Mouse (Mus musculus) bone marrow, adult 2 months (tissue): ENCODE results near the gene Cpsf4l. TPM values are rescaled to one million over a fixed set of nuclear protein-coding genes. Genes with fewer than 3 reads are reported as not detected.
A peak's percentile ranks its signal among the peaks of the same experiment; 100 is the strongest.

ENCODE experiments used
- H3K27ac ChIP-seq: fragments of 200-500 bp; 2 replicates; pipeline ENCODE4 v1.5.1; 2012; ENCODE audit warnings: low read depth, mild to moderate bottlenecking, control low read depth, inconsistent platforms, low read length; ENCODE audit not compliant: control insufficient read depth, poor library complexity, insufficient read depth
- H3K4me1 ChIP-seq: fragments of 200-500 bp; 2 replicates; pipeline ENCODE4 v1.6.1; 2011; ENCODE audit warnings: low read length; ENCODE audit not compliant: control insufficient read depth, insufficient read depth
- H3K4me3 ChIP-seq: fragments of 200-500 bp; replicated peaks from 2 replicates; pipeline ENCODE3; 2011; ENCODE audit warnings: mild to moderate bottlenecking, low read depth, low read length, control low read depth; ENCODE audit not compliant: control insufficient read depth
- CTCF ChIP-seq: fragments of 200-500 bp; IDR thresholded peaks from 2 replicates; pipeline ENCODE4 v1.5.1; 2011; ENCODE audit warnings: low read length, control low read depth; ENCODE audit not compliant: control insufficient read depth, insufficient read depth
- POLR2A ChIP-seq: fragments of 200-500 bp; IDR thresholded peaks from 2 replicates; pipeline ENCODE4 v1.6.1; 2011; ENCODE audit warnings: low read depth, mild to moderate bottlenecking, control low read depth, low read length, borderline replicate concordance; ENCODE audit not compliant: control insufficient read depth
- WGBS: fragments of 180-500 bp; shearing (Covaris S2); methylation state at CpG from one replicate; pipeline ENCODE4 v1.1.7; 2018; 5-methylcytosine and 5-hydroxymethylcytosine counted together
- polyA plus RNA-seq: library from polyadenylated mRNA; stranded (reverse); fragments of >200 nt; gene quantifications from 2 replicates; pipeline ENCODE4 v1.2.4, GENCODE M21; 2011; ENCODE audit warnings: low replicate concordance; ENCODE audit not compliant: missing spikeins, insufficient read depth, insufficient read length

Cpsf4l gene
- polyA plus RNA-seq, 1 experiment = not detected

GRCm38 (mm10) chr11:113683957-113684706, 25.7 kb downstream of the Cpsf4l start, which contains the start of the genes Fam104a and D11Wsu47e:
Fam104a (minus strand) TSS chr11:113684155.
D11Wsu47e (plus strand) TSS chr11:113684412.
- under 1% methylated on average over 62 of the region's 73 CpGs for WGBS

GRCm38 (mm10) chr11:113683627-113683956, 26.2 kb downstream of the Cpsf4l start:
- 0% methylated on average over 34 of the region's 38 CpGs for WGBS
- no peak for TF ChIP-seq CTCF
- no peak for TF ChIP-seq POLR2A
- H3K4me1 ChIP-seq = no peaks in the 10 kb centered on the region; the same call in 1 of the 2 replicates

More at GRCm38 (mm10) chr11:113683957-113684706, 25.7 kb downstream of the Cpsf4l start, which contains the start of the genes Fam104a and D11Wsu47e:
- Histone ChIP-seq H3K4me3 (peak within 1 kb of the TSS; percentile 93), H3K27ac (peak within 1 kb of the TSS; percentile 98), H3K4me1 (no peaks in the 10 kb centered on the region; the same call in 1 of the 2 replicates)
- TF ChIP-seq POLR2A (peak; percentile 80; the same call in 1 of the 2 replicates), CTCF (no peak)

GRCm38 (mm10) chr11:113682897-113683626, 26.8 kb downstream of the Cpsf4l start:
- 5% methylated on average over 38 of the region's 38 CpGs for WGBS
- TF ChIP-seq CTCF = no peak
- peak; percentile 34; the same call in 1 of the 2 replicates for TF ChIP-seq POLR2A
- Histone ChIP-seq H3K4me1 (peaks cover 3% of the 10 kb centered on the region; the same call in 1 of the 2 replicates), H3K27ac (peak overlapping the region; percentile 98), H3K4me3 (peak overlapping the region; percentile 93)

More at GRCm38 (mm10) chr11:113683627-113683956, 26.2 kb downstream of the Cpsf4l start:
- Histone ChIP-seq H3K27ac (peak overlapping the region; percentile 98), H3K4me3 (peak overlapping the region; percentile 93)

DNA sequence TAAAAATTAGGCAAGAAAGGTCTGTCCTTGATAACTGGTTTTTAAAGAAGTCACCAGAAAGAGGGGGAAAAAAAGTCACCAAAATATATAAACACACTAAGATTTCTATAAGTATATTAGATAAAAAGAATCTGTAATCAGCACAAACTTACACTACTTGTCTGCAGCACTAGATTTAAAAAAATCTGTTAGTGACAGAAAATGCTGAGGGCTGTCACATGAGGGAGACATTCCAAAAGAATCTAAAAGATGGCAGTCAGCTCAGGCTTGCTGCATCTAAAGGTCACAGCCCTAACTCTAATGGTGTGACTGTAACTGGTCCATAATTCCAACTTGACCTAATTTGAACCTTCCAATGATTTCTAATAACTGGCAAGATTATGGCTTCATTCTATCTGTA, 27.8 kb downstream of the Cpsf4l start:
- H3K4me1 ChIP-seq = peaks cover 3% of the 10 kb centered on the region; the same call in 1 of the 2 replicates
- H3K27ac ChIP-seq = no peak overlapping the region
- TF ChIP-seq CTCF = no peak
- no peak for TF ChIP-seq POLR2A
- no peak overlapping the region for H3K4me3 ChIP-seq

DNA sequence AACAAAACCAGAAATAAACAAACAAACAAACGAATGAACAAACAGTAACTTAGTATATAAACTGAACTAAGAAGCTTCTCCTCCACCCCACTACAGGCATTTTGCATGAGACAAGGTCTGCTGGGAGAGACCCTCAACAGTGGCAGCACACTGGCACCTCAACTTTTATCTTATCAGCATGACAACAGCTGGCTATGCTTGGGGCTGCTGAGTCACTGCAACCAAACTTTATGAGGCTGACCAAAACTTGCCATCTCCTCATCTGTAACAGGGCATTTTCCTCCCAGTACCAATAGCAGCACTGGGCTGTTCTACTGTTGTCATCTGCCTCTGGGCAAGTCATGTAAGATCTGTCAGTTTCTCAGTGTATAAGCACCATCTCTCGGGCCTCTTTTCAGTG, 28.9 kb downstream of the Cpsf4l start:
- no peak for TF ChIP-seq POLR2A
- TF ChIP-seq CTCF = no peak
- H3K4me1 ChIP-seq = peaks cover 3% of the 10 kb centered on the region; the same call in 1 of the 2 replicates
- H3K27ac ChIP-seq = peak overlapping the region; percentile 46; the same call in 1 of the 2 replicates
- WGBS = 64% methylated on average over 2 of the region's 2 CpGs
- H3K4me3 ChIP-seq = no peak overlapping the region

GRCm38 (mm10) chr11:113678373-113678772, 31.4 kb downstream of the Cpsf4l start:
- peaks cover 3% of the 10 kb centered on the region; the same call in 1 of the 2 replicates for H3K4me1 ChIP-seq
- H3K27ac ChIP-seq = no peak overlapping the region
- no peak for TF ChIP-seq CTCF
- no peak for TF ChIP-seq POLR2A
- WGBS = 67% methylated on average over 8 of the region's 8 CpGs
- no peak overlapping the region for H3K4me3 ChIP-seq

DNA sequence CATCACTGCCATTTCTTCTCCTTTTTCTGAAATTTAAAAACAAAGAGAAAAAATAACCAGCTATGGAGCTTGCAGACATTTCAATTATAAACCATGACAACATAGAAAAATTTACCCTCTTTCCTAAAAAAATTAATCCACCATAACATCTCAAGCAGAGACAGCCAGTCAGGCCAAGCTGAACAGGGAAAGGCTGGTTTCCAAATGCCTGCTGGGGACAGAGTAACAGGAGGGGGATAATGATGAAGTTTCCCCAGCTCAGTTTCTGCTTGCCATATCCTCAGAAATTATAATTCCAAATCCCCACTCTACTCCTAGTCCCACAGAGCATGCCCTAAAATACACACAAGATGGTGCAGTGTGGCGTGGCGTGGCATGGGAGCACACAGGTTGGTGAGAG, 32.4 kb downstream of the Cpsf4l start:
- Histone ChIP-seq H3K4me3 (no peak overlapping the region), H3K4me1 (peaks cover 3% of the 10 kb centered on the region; the same call in 1 of the 2 replicates), H3K27ac (no peak overlapping the region)
- WGBS = 93% methylated on average over 2 of the region's 2 CpGs
- no peak for TF ChIP-seq POLR2A
- no peak for TF ChIP-seq CTCF

- TF ChIP-seq CTCF = no peak
- TF ChIP-seq POLR2A = no peak
- H3K27ac ChIP-seq = no peak overlapping the region
- peaks cover 3% of the 10 kb centered on the region; the same call in 1 of the 2 replicates for H3K4me1 ChIP-seq
- 78% methylated on average over 2 of the region's 2 CpGs for WGBS
- H3K4me3 ChIP-seq = no peak overlapping the region
These were observed 33.0 kb downstream of the Cpsf4l start for GRCm38 (mm10) chr11:113676847-113677246.
